Mouse (Mus musculus) heart, embryonic 13.5 days (tissue): ENCODE measurements around the gene Atg7. TPM values are rescaled to one million over a fixed set of nuclear protein-coding genes. Genes with fewer than 3 reads are reported as not detected.

Experiments
- ATAC-seq: fragments of 200-750 bp; cut with Nextera tagmentation; 2 replicates; pipeline ENCODE4 v1.8.0; 2017; ENCODE audit warnings: moderate TSS enrichment; ENCODE audit not compliant: insufficient number of reproducible peaks, low FRiP score, low TSS enrichment; ENCODE audit errors: extremely low read depth
- H3K27ac ChIP-seq: fragments of 300-500 bp; sonication (generic); replicated peaks from 2 replicates; pipeline ENCODE4 v1.5.1; 2015; ENCODE audit warnings: moderate library complexity, mild to moderate bottlenecking, inconsistent platforms
- H3K27me3 ChIP-seq: fragments of 300-500 bp; sonication (generic); replicated peaks from 2 replicates; pipeline ENCODE4 v1.6.1; 2015; ENCODE audit warnings: mild to moderate bottlenecking, inconsistent platforms
- H3K36me3 ChIP-seq: fragments of 300-500 bp; sonication (generic); 2 replicates; pipeline ENCODE4 v1.6.1; 2015; ENCODE audit warnings: mild to moderate bottlenecking, inconsistent platforms
- H3K4me1 ChIP-seq: fragments of 300-500 bp; sonication (generic); 2 replicates; pipeline ENCODE4 v1.6.1; 2015; ENCODE audit warnings: inconsistent platforms
- H3K4me2 ChIP-seq: fragments of 300-500 bp; sonication (generic); 2 replicates; pipeline ENCODE4 v1.6.1; 2015; ENCODE audit warnings: inconsistent platforms, mild to moderate bottlenecking, moderate library complexity
- H3K4me3 ChIP-seq: fragments of 300-500 bp; sonication (generic); 2 replicates; pipeline ENCODE4 v1.5.1; 2015; ENCODE audit warnings: moderate library complexity, mild to moderate bottlenecking, inconsistent platforms
- H3K9ac ChIP-seq: fragments of 300-500 bp; sonication (generic); 2 replicates; pipeline ENCODE4 v1.6.1; 2015; ENCODE audit warnings: inconsistent platforms, mild to moderate bottlenecking, moderate library complexity
- H3K9me3 ChIP-seq: fragments of 300-500 bp; sonication (generic); 2 replicates; pipeline ENCODE4 v1.6.1; 2016; ENCODE audit warnings: inconsistent platforms
- WGBS: fragments of 180-500 bp; shearing (Covaris S2); methylation state at CpG from one replicate; pipeline ENCODE4 v1.1.7; 2015; ENCODE audit warnings: mixed read lengths; 5-methylcytosine and 5-hydroxymethylcytosine counted together
- polyA plus RNA-seq: library from polyadenylated mRNA; unstranded; fragments of >200 nt; fragmentation: Nextera tagmentation; extraction: Ambion mirVana; gene quantifications from 2 replicates; pipeline ENCODE4 v1.2.1, GENCODE M21; 2015

Atg7 gene
- polyA plus RNA-seq, 1 experiment from 2014 or later: 17.5 TPM

- Histone ChIP-seq H3K9ac (no peak overlapping the region), H3K27me3 (no peaks in the 10 kb centered on the region), H3K4me3 (no peak overlapping the region), H3K4me2 (no peak overlapping the region), H3K36me3 (peaks cover 46% of the 10 kb centered on the region), H3K27ac (peak overlapping the region; percentile 28; the same call in 1 of the 2 replicates), H3K9me3 (no peaks in the 10 kb centered on the region), H3K4me1 (peaks cover 80% of the 10 kb centered on the region)
- ATAC-seq: no peak
- WGBS: 81% methylated on average over 3 of the region's 3 CpGs
Observed at GRCm38 (mm10) chr6:114857996-114858721, 215.3 kb downstream of the Atg7 start.

DNA sequence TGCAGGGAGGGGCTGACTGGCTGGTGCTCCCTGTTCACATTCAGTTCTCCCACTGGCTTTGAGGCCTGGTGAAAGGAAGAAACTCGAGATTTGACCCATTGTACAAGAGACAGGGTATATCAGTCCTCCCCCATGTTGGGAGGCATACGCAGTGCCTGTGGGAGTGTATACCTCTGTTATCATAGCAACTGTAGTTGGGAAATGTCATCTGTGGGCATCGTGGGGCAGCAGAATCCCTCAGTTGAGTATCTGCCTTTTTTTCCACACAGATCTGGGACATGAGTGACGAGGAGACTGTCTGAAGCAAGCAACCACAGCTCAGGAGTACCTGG lies 215.8 kb downstream of the Atg7 start:
- no peak overlapping the region for H3K4me2 ChIP-seq
- H3K4me3 ChIP-seq: no peak overlapping the region
- 61% methylated on average over 4 of the region's 4 CpGs for WGBS
- 0 out of 2 replicates have a peak overlapping the region, but pooled peaks have one; percentile 28 for H3K27ac ChIP-seq
- H3K27me3 ChIP-seq: no peaks in the 10 kb centered on the region
- peaks cover 51% of the 10 kb centered on the region for H3K36me3 ChIP-seq
- peaks cover 80% of the 10 kb centered on the region for H3K4me1 ChIP-seq
- H3K9me3 ChIP-seq: no peaks in the 10 kb centered on the region
- no peak for ATAC-seq
- no peak overlapping the region for H3K9ac ChIP-seq

DNA sequence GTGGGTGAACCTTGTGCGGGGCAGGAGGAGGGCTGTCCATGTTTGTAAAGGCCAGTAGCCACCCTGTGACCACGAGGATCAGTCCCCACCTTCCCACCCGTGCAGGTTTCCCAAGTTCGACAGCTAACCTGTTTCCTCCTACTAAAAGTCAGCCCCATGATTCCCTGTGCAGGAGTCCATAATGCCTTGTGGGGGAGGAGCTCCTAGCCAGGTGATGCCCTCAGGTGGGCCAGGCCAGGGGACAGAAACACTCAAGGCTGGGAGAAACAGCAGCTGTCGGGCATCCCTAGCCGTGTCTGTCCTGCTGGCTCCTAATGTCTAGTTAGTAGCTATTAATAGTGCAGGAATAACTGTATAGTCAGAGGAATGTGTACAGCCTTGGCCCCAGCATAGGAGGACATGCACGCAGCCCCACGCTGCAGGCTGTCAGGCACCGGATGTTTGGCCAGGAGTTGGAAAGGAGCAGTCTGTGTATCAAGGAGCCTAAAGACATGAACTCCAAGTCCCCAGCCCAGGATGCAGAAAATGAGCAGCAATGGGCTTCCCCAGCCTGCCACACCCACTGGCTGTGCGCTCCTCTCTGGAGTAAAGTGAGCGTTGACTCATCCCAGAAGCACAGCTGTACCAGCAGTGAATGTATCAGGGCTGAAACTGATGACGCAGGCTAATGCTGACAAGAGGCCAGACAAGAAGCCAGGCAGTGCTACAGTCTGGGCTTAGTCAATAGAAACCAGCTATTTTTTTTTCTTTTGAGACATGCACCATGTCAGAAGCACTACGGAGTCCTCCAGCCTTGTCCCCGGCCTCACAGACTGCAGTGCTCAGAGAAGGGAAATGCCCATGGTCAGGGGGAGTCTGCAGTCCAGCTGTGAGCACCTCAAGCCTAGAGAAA lies 218.0 kb downstream of the Atg7 start:
- H3K27me3 ChIP-seq: no peaks in the 10 kb centered on the region
- ATAC-seq: peak; percentile 19; the same call in 1 of the 2 replicates
- WGBS: 43% methylated on average over 14 of the region's 14 CpGs
- no peaks in the 10 kb centered on the region for H3K9me3 ChIP-seq
- peak overlapping the region; percentile 86 for H3K27ac ChIP-seq
- H3K4me2 ChIP-seq: peak overlapping the region; percentile 20; the same call in 1 of the 2 replicates
- no peak overlapping the region for H3K4me3 ChIP-seq
- H3K36me3 ChIP-seq: peaks cover 59% of the 10 kb centered on the region
- H3K9ac ChIP-seq: peak overlapping the region; percentile 42
- H3K4me1 ChIP-seq: peaks cover 68% of the 10 kb centered on the region

DNA sequence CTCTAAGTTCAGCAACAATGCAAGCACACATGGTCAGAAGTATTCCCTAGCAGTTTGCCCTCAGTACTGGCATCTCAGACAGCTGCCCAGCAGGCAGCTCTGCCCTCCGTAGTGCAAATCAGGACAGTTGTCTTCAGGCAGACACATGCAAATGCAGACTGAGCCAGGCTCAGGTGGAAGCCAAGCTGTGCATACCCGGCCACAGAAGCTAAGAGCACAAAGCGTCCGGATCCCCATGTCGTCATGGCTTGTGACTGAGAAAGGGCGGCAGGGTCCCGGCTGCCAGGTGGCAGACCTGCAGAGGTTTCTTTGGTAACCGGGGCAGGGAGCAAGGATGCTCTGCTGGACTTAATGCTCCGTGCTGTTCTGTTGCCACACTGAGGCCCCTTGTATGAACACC lies 218.7 kb downstream of the Atg7 start:
- Histone ChIP-seq H3K4me3 (no peak overlapping the region), H3K4me1 (peaks cover 70% of the 10 kb centered on the region), H3K9ac (peak overlapping the region; percentile 42), H3K27ac (peak overlapping the region; percentile 86), H3K9me3 (no peaks in the 10 kb centered on the region), H3K27me3 (no peaks in the 10 kb centered on the region), H3K4me2 (peak overlapping the region; percentile 20; the same call in 1 of the 2 replicates), H3K36me3 (peaks cover 59% of the 10 kb centered on the region)
- 76% methylated on average over 9 of the region's 9 CpGs for WGBS
- no peak for ATAC-seq

GRCm38 (mm10) chr6:114862046-114862445 lies 219.1 kb downstream of the Atg7 start:
- no peaks in the 10 kb centered on the region for H3K9me3 ChIP-seq
- H3K27me3 ChIP-seq: no peaks in the 10 kb centered on the region
- 0 out of 2 replicates have a peak overlapping the region, but pooled peaks have one; percentile 42 for H3K9ac ChIP-seq
- 74% methylated on average over 9 of the region's 9 CpGs for WGBS
- peak overlapping the region; percentile 86; the same call in 1 of the 2 replicates for H3K27ac ChIP-seq
- H3K4me2 ChIP-seq: no peak overlapping the region
- ATAC-seq: no peak
- H3K4me1 ChIP-seq: peaks cover 74% of the 10 kb centered on the region
- no peak overlapping the region for H3K4me3 ChIP-seq
- peaks cover 59% of the 10 kb centered on the region for H3K36me3 ChIP-seq

DNA sequence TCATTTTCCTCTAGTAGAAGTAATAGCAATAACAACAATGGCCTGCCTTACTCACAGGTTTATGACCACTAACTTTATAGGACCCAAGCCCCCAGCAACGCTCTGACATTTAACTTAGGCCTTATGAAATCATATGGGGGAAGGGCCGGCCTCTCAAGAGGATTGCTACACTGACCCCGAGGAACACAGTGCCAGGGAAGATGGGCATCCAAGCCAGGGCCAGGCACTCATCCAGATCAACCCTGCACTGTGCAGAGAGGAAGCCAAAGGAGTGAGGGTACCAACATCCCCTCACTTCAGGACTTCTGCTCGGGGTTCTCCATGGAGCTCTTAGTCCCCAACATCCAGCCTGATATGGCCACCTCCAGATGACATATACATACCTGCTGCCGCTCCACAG lies 220.6 kb downstream of the Atg7 start:
- Histone ChIP-seq H3K9me3 (no peaks in the 10 kb centered on the region), H3K9ac (no peak overlapping the region), H3K27me3 (no peaks in the 10 kb centered on the region), H3K36me3 (peaks cover 57% of the 10 kb centered on the region), H3K4me1 (peaks cover 70% of the 10 kb centered on the region), H3K27ac (no peak overlapping the region), H3K4me2 (no peak overlapping the region), H3K4me3 (no peak overlapping the region)
- WGBS: 83% methylated on average over 5 of the region's 5 CpGs
- ATAC-seq: no peak

DNA sequence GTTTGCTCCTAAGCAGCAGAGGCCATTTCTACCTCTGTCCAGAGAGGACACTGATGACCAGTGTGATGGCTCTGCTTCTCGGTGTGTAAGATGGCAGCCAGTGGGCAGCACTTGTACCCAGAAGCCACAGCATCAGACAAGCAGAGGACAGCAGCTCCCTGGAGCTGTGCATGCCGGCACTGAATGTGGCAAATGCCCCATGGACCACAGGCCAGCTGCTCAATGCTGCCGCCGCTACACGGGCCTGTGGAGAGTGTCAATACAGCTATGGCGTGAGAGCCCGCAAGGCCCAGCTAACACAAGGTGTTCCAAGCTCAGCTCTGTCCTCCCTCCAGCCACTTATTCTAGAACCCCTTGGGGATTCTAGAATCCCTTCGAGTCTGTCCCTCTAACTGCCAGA lies 221.5 kb downstream of the Atg7 start:
- no peak overlapping the region for H3K4me3 ChIP-seq
- peaks cover 48% of the 10 kb centered on the region for H3K36me3 ChIP-seq
- no peak overlapping the region for H3K9ac ChIP-seq
- 88% methylated on average over 8 of the region's 8 CpGs for WGBS
- no peak overlapping the region for H3K4me2 ChIP-seq
- H3K4me1 ChIP-seq: peaks cover 73% of the 10 kb centered on the region
- H3K27ac ChIP-seq: no peak overlapping the region
- no peaks in the 10 kb centered on the region for H3K9me3 ChIP-seq
- ATAC-seq: no peak
- H3K27me3 ChIP-seq: no peaks in the 10 kb centered on the region

DNA sequence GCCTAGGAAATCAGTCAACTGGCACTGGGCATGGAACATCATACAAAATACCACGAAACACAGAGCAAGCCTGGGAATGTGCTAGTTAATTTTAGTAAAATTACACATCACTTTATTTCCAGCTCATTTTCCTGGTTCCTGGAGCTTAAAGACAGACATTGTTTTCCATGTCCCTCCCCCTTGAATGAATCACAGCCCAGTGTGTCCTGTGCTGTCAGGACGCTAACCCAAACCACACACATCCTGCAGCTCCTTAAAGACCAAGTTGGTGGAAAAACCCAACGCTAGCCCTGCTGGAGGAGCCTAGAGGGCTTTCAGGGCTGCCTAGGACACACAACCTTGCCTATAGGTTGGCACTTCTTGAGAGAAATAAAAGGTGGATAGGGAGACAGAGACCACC lies 223.2 kb downstream of the Atg7 start:
- Histone ChIP-seq H3K27ac (peak overlapping the region; percentile 70), H3K9ac (no peak overlapping the region)
- 53% methylated on average over 3 of the region's 3 CpGs for WGBS

GRCm38 (mm10) chr6:114866619-114867018 lies 223.7 kb downstream of the Atg7 start:
- Histone ChIP-seq H3K36me3 (peaks cover 41% of the 10 kb centered on the region), H3K4me3 (no peak overlapping the region), H3K9ac (no peak overlapping the region), H3K4me1 (peaks cover 80% of the 10 kb centered on the region), H3K27ac (peak overlapping the region; percentile 70), H3K9me3 (no peaks in the 10 kb centered on the region), H3K4me2 (no peak overlapping the region), H3K27me3 (no peaks in the 10 kb centered on the region)
- 61% methylated on average over 4 of the region's 4 CpGs for WGBS
- ATAC-seq: no peak

More for the DNA sequence above, 223.2 kb downstream of the Atg7 start:
- no peaks in the 10 kb centered on the region for H3K27me3 ChIP-seq
- H3K4me1 ChIP-seq: peaks cover 82% of the 10 kb centered on the region
- H3K4me3 ChIP-seq: no peak overlapping the region
- H3K9me3 ChIP-seq: no peaks in the 10 kb centered on the region
- no peak overlapping the region for H3K4me2 ChIP-seq
- no peak for ATAC-seq
- peaks cover 41% of the 10 kb centered on the region for H3K36me3 ChIP-seq

- 0 out of 2 replicates have a peak, but pooled peaks have one; percentile 3 for ATAC-seq
- Histone ChIP-seq H3K4me1 (peaks cover 75% of the 10 kb centered on the region), H3K4me3 (no peak overlapping the region), H3K36me3 (peaks cover 25% of the 10 kb centered on the region), H3K9ac (no peak overlapping the region), H3K9me3 (no peaks in the 10 kb centered on the region), H3K27me3 (no peaks in the 10 kb centered on the region), H3K4me2 (no peak overlapping the region), H3K27ac (peak overlapping the region; percentile 20; the same call in 1 of the 2 replicates)
- 82% methylated on average over 7 of the region's 7 CpGs for WGBS
Observed at GRCm38 (mm10) chr6:114868656-114869055, 225.8 kb downstream of the Atg7 start.

DNA sequence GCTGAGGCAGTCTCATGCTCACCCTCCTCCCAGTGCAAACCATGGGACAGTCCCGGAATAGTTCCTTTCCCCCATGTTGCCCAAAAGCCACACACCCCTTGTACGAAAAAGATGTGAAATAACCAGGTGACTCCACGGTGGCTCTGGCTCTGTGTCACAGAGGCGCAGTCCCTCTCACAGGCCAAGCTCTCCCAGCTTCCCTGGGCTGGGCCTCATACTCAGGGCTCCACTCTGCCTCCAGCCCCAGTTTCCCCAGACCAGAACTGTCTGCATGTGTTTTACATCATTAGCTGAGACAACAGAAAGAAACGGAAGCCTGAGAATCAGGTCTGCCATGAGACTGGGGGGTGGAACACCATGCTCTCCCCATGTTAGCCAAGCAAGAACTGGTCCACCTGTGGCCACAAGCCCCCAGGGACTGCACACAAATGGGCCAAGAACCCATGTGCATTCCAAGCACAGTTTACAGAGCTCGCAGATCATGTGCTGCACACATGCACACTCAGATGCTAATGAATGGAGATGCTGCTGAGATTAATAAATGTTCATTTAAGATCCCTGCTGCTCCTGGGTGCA lies 226.7 kb downstream of the Atg7 start:
- Histone ChIP-seq H3K4me1 (peaks cover 82% of the 10 kb centered on the region), H3K9me3 (no peaks in the 10 kb centered on the region), H3K27ac (peak overlapping the region; percentile 50), H3K36me3 (peaks cover 16% of the 10 kb centered on the region), H3K9ac (peak overlapping the region; percentile 26), H3K27me3 (no peaks in the 10 kb centered on the region), H3K4me3 (no peak overlapping the region), H3K4me2 (no peak overlapping the region)
- no peak for ATAC-seq
- WGBS: 72% methylated on average over 6 of the region's 6 CpGs
